ENCODE assay signal across 17 mouse cellular contexts in the genomic region with DNA sequence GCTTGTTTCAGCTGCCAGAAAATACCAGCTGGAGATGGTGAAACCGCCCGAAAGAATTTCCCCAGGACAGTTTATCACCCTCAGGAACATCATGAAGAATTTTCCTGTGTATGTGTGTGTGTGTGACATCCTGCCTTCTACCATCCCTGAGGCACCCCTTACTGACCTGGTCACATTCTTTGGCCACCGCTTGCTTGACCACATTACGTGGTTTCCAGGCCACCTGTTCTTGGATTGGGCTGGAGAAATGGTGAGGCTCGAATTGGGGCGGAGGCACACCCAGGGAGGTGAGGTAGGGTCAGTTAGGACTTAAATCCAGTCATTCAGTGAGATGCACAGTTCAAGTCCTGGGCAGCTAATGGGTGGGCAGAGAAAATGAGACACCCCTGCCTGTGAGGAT. TPM values are rescaled to one million over a fixed set of nuclear protein-coding genes. Genes with fewer than 3 reads are reported as not detected.
"Had no signal": no experiment of that assay in that cellular context is flagged by ENCODE, and none has a peak within 500 bp of the region (broad histone marks: within the 10 kb centered on the region; RNA-seq: fewer than 3 reads in every experiment).

No protein-coding gene starts in this region.

- H3K36me3 ChIP-seq: liver, embryonic 15.5 days; lung, embryonic 15.5 days; midbrain, embryonic 10.5 days; midbrain, embryonic 13.5 days; midbrain, embryonic 15.5 days; neural tube, embryonic 13.5 days; neural tube, embryonic 15.5 days; stomach, embryonic 15.5 days had no signal

- H3K4me2 ChIP-seq: liver, embryonic 15.5 days; lung, embryonic 15.5 days; midbrain, embryonic 13.5 days; midbrain, embryonic 15.5 days; neural tube, embryonic 13.5 days; neural tube, embryonic 15.5 days; stomach, embryonic 15.5 days had no signal

- DNase-seq: liver, postnatal 0 days; lung, adult 2 months; lung, postnatal 10 days; lung, postnatal 4 days; right cerebral cortex, postnatal 25 days; right cerebral cortex, postnatal 4 days; thymus, adult 2 months; thymus, postnatal 25 days; thymus, postnatal 4 days had no signal

- H3K27me3 ChIP-seq: liver, embryonic 15.5 days; lung, embryonic 15.5 days; stomach, embryonic 15.5 days had no signal

- H3K4me3 ChIP-seq: liver, embryonic 15.5 days; lung, embryonic 15.5 days; midbrain, embryonic 10.5 days; midbrain, embryonic 13.5 days; midbrain, embryonic 15.5 days; neural tube, embryonic 13.5 days; neural tube, embryonic 15.5 days; stomach, embryonic 15.5 days had no signal

RNA-seq across cellular contexts. Expression of gene Irx3, which starts 48.1 kb away (rescaled TPM):
- polyA plus RNA-seq: liver, postnatal 0 days had no signal
